Mouse (Mus musculus): ENCODE results near the gene Prkag2.
A peak's percentile ranks its signal among the peaks of the same experiment; 100 is the strongest.

Prkag2 gene

DNA sequence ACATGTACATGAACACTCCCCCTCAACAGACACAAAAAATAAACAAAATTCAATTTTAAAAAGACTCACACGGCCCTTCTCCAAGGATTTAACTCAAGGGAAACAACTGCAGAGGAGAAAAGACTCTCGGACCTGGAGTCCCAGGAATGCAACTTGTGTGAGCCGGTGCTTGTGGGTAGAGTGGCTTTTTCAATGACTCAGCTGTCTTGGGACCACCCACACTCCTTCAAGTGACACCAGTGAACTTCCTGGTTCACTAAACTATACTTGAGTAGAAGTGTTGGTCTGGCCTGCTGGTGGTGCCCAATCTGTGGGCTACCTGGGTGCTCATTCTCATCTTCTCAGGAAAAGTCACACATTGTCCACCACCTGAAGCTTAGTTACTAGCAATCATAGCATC lies 53.7 kb downstream of the Prkag2 start:
- DNase-seq = no peak

DNA sequence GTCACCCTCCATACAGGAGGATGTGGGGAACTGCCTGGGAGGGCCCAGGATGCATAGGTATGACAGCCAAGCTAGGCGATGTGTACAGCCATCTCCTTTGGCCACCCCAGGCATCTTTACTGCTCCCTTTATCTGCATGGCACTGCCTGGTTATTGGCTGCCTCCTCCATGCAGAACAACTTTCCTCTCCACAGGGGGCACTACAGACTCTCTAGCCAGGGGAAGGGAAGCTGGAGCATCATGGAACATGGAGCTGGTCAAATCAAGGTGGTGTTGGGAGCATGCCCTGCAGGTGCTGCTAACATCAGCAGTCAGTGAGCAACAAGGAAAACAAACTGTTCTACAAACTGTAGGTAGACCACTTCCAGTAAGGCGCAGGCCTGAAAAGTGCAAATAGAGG lies 56.4 kb downstream of the Prkag2 start:
- DNase-seq = no peak

DNA sequence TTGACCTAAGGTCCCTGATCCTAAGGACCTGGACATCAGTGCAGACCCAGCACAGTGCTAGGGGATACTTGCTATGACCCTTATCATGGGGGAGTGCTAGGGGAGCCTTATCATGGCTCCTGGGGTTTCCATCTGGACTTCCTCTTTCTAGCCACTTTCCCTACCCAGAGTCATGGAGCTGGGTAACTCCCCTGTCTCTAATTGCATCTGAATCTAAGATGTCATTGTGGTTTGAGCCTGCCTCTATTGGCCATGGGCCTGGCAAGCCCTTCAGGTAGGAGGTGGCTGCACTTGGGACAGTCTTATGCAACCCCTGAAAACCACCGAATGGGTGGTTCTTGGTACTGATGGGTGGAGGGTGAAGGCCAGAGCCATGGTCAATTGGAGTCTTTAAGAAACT lies 58.5 kb downstream of the Prkag2 start:
- no peak for DNase-seq

DNA sequence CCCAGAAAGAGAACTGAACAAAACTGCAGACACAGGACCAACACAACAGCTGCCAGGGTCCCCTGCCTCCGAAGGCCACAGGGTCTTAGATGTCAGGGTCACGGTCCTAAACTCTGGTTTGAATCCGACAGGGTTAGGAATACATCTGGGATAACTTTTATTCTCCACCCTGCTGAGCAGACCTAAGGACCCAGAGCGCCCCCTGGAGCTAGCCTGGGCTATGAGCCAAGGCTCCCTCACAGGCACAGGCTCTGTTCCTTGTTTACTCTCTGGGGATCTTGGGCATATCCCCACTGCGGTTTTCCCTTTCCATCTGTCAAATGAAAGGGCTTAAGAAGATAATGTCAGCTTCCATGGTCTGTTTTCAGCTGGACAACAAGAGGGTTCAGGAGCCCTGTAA lies 59.1 kb downstream of the Prkag2 start:
- no peak for DNase-seq

DNA sequence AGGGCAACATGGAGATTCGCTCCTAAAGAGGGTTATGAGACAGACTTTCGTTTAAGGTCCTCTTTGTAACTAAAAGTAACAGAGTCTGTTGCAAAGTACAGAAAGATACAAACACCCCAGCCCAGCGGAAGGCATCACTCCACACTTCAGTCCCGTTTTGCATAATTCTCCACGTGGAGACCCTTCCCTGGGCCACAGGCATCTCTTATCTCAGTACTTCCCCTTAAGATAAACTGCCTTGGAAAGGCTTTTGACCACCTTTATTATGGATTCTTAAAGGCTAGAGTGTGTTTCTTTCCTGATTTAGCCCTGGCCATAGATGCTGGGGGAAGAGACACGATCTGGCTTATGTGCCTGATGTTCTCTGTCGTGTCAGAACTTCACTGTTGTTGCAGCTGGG lies 59.5 kb downstream of the Prkag2 start:
- no peak for DNase-seq

DNA sequence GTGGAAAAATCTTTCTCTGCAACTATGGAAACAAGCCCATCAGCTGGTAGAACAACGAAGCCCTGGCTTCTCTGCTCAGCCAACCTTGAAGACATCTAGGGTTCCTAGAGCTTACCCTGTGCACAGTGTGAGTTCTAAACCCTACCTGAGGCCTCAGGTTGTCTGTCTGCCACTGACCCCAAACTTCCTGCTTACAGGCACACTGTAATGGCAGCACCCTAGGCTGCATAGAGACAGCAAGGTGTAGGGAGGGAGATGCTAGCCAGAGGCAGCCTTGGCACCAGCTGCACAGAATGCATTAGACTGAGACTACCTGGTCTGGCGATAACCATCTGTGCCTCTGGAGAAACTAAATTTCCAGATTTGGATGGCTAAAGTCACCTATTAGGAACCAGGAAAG lies 61.6 kb downstream of the Prkag2 start:
- DNase-seq = no peak

DNA sequence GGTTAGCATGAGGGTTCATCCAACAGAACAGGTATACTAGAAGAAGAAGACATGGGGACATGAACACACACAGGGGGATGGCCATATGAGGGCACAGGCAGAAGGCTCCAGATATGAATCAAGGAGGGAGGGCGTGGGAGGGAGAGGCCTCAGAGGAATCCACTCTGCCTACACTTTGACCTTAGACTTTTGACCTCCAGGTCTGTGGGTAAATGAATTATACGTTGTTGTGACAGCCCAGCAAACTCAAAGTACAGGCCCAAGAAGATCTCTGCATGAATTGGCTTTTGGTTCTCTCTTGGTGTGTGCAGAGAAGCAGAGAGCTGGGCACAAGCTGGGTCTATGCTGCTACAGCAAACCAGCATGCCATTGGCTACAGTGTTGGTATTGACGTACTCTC lies 65.1 kb downstream of the Prkag2 start:
- no peak for DNase-seq

DNA sequence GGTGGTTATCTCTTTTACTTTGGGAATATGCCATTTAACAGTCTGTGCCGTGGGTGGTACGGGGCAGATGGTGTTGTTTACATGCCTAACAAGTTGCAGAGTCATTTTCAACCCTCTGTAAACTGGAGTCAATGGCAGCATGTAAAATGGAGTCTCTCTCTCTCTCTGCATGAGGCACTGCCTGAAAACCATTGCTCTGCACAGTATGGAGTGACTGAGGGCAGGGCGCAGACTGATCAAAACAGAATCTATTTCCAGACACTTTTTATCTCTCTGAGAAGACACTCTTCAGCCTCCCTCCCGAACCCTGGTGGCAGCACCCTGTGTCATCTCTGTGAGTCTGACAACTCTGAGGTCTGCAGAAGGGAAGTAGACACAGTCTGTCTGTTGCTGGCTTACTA lies 69.0 kb downstream of the Prkag2 start:
- DNase-seq = no peak

DNA sequence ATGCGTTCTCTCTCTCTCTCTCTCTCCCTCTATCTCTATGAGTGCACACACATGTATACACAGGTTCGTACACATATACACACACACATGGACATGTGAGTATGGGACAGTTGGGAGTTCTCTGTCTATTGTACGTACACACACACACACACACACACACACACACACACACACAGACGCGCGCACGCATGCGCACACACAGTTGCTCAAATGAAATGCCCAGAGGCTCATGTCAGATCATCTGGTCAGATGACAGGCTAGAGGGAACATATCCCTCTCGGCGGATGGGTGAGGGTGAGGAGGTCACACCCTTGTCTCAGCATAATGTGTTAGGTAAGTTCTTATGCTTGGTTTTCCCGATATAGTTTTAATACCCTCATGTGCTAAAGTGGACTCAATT lies 69.4 kb downstream of the Prkag2 start:
- no peak for DNase-seq

DNA sequence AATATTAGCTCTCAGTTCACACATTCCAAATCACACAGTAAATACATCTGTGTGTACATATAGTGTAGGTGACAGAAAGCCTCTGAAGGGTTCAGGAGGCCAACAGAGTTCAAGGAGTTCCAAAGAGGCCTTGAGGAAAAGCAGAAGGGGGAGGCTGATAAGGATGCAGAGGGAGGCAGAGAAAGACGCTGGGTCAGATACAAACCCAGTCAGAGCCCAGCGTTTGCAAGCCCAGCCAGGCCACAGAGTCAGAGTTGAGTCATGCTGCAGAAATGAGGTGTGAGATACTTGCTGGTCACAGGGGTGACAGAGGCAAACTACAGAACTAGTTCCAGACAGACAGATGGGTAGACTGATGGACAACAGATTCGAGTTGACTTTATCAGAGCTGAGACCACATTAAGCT lies 70.2 kb downstream of the Prkag2 start:
- DNase-seq = no peak

DNA sequence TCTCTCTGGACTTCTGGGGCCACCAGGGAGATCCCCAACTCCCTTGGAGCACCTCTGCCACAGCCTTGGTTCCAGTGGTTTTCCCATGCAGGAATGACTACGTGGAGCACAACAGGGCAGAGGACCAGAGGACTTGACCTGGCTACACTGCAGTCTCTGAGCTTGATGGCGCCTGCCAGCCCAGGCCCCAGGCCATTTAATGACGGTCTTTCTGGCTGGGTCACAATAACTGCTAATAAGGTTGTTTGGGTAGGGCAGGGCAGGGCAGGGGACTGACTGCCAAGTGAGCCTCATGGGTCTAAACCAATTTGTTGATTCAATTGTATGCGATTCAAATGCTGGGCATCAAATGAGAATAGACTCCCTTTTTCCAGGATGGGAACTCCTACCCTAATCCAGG lies 72.8 kb downstream of the Prkag2 start:
- no peak for DNase-seq

DNA sequence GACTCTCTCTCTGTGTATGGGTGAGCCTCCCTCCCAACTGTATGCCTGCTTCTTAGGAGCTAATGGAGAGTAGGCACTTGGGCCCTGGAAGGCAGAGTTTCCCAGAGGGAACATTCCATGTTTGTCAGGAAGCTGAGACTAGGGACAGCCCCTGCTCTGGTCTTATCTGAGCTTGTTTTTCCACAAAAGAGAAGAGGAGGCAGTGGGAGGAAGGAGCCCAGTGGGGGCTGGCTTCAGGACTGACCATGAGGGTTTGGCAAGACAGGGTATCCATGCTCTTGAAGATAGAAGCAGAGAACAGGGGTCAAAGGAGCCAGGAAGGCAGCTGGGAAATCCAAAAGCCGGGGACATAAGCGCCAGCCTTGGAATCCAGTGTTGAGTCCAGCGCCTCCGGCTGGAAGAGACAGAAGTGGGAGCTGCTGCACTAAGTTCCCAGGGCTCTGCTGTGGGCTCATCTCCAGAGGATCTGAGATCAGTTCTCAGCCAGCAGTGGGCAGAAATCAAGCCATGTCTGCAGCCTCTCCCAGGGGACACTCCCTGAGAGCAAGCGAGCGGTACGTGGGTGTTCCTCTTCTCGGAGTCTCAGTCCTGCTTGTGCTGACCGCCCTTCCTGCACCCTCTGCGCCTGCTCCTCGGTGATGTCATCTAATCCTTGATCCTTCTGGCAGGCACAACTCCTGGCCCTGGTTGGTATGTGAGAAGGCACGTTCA lies 75.0 kb downstream of the Prkag2 start:
- no peak for DNase-seq

DNA sequence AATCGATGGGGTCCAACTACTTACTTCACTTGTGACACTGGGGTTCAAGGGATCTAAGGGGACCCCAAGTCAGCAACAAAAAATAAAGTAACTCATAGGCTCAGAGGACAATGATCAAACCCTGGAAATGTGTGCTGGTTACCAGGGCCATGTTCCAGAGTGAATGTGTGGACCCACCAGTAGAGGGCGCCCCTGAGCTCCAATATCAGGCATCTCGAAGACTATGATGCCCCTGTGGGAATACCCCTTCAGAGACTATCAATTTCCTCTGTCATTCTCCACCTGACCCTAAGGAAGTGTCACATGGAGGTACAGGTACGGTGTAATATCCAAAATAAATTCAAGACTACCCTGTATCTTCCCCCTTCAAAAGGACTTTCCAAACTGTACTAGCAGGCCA lies 77.5 kb downstream of the Prkag2 start:
- peak; percentile 63 to 65 for DNase-seq

DNA sequence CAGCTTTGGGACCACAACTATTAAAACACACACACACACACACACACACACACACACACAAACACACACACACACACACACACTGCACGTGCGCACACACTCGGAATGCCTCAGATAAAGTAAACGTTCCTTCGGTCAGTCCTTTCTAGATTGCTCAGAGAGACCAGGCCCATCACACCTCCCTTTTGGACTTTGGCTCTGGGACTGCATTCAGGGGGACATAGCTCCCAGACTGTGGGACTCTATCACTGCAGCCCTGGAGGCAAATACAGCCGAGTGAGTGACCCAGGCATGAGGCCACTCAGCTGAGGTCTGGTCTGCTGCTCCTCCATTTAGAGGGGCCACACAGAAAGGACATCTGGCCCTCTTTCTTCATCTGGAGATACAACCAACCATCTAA lies 81.2 kb downstream of the Prkag2 start:
- no peak for DNase-seq

DNA sequence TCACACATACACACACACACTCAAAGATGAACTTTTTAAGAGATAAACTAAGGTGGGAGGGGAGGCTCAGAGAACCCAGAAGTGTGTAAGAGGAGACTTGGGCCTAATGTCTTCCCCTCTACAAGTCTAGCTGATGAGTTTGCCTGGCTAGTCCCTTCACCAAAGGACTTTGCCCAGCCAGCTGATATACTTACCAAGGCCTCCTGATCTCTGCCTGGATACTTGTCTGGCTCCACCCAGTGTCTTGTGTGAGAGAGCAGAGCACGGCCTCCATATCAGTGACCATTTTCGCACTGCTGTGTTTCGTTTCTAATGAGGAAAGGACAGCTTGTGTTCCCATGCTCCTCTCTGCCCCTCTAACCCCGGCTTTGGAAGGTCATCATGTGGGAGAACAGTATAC lies 88.3 kb downstream of the Prkag2 start:
- no peak for DNase-seq

DNA sequence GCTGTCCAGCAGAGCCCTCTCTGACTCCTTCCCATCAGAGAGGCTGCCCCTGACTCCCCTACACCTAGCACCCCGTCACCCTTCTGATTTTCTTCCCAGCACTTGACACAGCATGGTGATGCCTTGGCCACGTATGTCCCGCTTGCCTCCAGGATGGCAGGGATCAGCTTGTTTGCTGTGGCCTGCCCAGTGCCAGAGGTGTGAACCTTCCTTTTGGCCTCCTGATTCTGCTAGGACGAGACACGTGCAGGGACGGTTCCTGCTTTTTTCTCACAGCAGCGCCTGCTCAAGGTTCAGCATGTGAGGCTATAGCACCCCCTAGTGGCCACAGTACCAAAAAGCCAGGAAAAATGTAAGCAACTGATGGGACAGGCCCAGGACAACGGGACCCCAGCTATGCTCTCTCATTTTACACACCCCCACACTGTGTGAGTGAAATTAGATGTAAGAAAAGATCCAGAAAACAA lies 89.4 kb downstream of the Prkag2 start:
- DNase-seq = peak; percentile 86 to 91

DNA sequence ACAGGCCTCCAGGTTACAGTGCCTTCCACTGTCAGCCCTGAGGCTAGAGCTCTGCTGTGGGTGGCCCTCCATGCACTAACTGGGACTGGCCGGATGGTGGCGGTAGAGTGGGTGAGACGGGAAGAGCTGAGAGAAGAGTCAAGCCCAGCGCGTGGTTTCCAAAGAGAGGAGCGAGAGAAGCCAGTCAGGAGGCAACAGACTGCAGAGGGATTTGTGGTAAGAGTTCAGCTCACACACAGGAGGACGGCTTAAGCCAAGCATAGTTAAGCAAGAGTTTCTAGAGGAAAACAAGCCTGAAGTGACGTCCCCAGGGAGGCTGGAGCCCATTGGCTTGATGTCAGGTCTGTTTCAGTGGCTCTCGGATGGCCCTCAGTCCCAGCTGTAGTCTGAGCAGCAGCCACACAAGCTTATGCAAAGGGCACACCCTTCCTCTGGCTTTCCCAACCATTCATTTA lies 90.0 kb downstream of the Prkag2 start:
- DNase-seq = peak; percentile 90 to 93

DNA sequence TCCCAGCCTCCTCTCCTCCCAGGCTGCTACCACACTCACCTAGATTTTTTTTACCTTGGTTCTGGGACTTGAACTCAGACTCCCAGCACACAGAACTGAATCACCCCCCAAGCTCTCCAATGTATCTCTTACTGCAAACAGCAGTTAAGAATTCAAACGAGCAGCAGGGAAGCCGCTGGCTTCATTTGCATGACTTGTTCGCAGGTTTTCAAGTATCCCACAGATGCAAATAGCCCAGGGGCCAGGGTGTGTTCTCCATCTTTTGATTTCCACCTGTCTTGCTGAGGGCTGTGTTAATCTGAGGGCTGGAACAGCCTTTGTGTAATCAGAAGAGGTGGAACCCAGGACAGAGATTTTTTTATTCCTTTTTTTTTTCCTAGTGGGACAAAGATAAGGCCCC lies 90.7 kb downstream of the Prkag2 start:
- DNase-seq = no peak

DNA sequence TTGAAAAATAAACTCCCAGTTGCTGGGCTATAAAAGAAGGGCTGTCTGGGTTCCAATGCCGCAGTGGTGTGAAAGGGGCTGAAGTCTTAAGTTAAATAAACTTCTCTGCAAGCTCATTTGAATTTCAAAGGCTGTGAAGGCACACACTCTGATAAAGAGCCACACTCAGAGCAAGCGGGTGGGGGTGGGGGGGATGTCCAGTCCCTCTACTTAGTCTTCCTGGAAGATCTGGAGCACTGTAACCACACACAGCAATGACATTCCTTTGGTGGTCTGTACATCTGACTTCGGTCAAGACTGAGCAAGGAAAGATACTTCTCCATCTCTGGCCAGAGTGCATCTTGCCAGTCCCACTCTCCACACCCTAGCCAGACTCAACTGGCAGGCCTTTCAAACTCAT lies 91.5 kb downstream of the Prkag2 start:
- no peak for DNase-seq

DNA sequence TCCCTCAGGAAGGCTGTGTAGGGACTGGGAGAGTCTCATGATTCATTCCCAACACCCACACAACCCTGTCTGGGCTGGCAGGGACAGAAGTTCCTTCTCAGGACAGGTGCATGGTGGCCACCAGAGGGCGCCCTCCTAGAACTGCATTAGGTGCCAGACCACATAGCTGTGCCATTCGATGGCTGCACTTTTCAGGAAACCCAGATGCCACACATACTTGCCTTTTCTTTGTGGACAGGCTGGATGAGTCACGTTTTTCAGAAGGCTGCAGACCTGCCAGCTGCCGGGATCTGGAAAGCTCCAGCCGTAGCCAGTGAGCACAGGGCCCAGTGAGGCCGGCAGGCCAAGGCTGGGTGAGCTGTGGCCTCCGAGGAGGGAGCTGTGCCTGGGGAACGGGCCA lies 93.6 kb downstream of the Prkag2 start:
- DNase-seq = peak; percentile 82 to 86

DNA sequence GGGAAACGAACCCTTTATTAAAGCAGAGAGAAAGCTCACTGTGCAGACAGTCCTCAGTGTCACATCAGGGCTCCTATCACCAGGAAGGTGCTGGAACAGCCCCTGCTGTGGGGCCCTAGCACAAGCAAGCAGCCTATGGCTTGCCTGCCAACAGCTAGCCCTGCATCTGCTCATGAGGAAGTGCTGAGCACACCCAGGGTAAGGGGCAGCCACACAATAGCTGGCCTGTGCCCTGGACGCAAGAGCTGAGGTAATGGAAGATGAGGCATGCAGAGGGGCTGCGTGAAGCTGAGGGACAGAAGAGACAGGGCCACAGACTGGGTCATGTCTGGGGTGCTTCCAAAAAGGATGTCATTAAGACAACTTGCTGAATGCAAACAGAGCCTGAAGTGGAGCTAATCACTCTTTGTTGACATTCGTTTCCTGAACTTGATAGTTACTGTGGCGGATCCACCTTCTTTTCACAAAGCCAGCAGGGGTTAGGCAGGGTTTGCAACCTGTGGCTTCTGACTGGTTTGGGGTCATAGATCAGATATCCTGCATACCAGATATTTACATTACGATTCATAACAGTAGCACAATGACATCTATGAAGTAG lies 94.8 kb downstream of the Prkag2 start:
- no peak for DNase-seq

DNA sequence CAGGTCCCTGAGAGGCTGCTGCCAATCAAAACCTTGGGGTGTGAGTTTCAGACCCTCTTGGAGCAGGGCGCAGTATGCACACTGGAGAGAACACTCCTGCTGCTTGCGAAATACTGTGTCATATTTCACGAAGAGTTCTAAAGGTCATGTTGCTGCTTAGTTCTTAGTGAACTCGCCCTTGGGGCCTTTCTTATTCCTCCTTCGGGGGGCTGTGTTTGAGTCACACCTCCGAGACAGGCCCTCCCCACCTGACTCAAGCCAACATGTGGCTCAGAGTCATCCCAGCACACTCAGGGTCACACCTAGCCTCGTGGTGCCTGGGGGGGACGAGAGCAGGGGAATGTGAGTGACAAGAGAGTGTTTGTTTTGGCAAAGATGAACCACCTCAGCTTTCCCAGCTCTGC lies 99.0 kb downstream of the Prkag2 start:
- DNase-seq = no peak

DNA sequence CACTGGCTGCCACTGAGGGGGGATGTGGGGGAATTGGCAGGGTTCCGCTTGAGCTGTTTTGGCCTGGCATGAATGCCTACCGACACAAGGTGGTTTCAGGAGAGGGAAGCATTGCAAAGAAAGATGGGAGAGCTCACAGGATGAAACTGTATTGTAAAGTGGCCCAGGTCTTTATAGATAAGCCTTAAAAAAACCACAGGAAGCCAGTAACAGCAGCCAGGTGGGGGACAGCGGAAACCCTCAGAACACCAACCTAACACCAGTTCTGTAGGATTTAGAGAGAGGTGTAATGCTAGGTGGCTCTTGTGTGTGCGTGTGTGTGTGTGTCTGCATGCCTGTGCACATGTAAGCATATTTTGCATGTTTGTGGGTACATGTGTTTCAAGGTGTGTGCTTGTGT lies 101.1 kb downstream of the Prkag2 start:
- no peak for DNase-seq

DNA sequence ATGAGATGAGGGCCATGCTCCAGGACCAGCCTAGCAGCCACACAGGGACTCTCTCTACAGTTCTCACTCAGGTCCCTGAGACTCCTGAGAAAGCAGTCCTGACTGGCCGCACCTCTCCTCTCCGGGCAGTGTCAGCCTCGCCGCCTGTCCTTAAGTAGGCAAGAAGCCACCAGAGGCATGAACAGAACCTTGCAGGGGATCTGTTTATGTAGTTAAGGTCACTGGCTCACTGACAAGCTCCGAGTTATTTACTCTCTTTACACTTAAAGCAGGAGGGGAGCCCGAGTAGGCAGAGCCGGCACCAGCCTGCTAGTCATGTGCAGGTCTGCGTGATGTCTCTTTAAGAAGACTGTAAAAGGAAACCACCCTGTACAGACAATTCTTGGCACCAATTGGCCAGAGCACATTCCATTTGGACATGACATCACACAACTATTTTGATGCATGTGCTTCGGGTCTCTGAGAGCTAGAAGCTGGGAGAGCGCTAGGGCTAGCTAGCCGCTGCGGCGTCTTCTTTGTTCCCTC lies 104.8 kb downstream of the Prkag2 start:
- DNase-seq = peak; percentile 47 to 66

DNA sequence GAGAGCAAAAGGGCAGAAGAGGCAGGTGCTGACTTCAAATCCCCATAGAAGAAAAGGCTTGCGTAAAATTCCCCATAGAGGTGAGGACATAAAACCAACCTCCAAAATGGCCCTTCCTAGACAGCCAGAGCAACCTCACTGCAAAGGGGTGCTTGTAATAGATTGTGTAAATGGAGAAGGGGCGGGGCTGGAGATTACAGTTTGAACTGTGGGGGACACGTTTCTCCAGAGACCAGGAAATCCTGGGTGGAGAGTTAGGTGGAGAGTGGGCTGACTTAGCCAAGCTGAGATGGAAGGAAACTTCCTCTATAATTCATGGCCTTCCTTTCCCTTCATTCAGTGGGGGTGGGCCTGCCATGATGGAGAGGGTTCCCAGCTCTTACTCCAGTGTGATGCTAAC lies 107.3 kb downstream of the Prkag2 start:
- no peak for DNase-seq

Data from cerebellum, postnatal 36 days (tissue).